Mouse (Mus musculus): ENCODE data around the gene Nrde2. TPM values are rescaled to one million over a fixed set of nuclear protein-coding genes. Genes with fewer than 3 reads are reported as not detected.

Gene Nrde2
- total RNA-seq, 2 experiments from 2014 or later = 10.4 to 36.1 TPM

- no peak for ATAC-seq (replicated peaks; ENCODE audit: low FRiP score, low TSS enrichment, poor library complexity, severe bottlenecking)
Observed at GRCm38 (mm10) chr12:100128961-100129360, 30.5 kb downstream of the Nrde2 start.

- no peak for ATAC-seq (replicated peaks; ENCODE audit: low FRiP score, low TSS enrichment, poor library complexity, severe bottlenecking)
Observed at GRCm38 (mm10) chr12:100128522-100128921, 30.9 kb downstream of the Nrde2 start.

- no peak for ATAC-seq (replicated peaks; ENCODE audit: low FRiP score, low TSS enrichment, poor library complexity, severe bottlenecking)
Observed at GRCm38 (mm10) chr12:100127866-100128480, 31.5 kb downstream of the Nrde2 start.

- ATAC-seq (replicated peaks; ENCODE audit: low FRiP score, low TSS enrichment, poor library complexity, severe bottlenecking) = no peak
Observed at GRCm38 (mm10) chr12:100126968-100127865, 32.2 kb downstream of the Nrde2 start.

GRCm38 (mm10) chr12:100124913-100125798 is 34.3 kb downstream of the Nrde2 start:
- 0 out of 2 replicates have a peak, but pooled peaks have one; percentile 46 for ATAC-seq (replicated peaks; ENCODE audit: low FRiP score, low TSS enrichment, poor library complexity, severe bottlenecking)

- no peak for ATAC-seq (replicated peaks; ENCODE audit: low FRiP score, low TSS enrichment, poor library complexity, severe bottlenecking)
Observed at GRCm38 (mm10) chr12:100123476-100123875, 36.0 kb downstream of the Nrde2 start.

GRCm38 (mm10) chr12:100122921-100123381 is 36.5 kb downstream of the Nrde2 start:
- ATAC-seq (replicated peaks; ENCODE audit: low FRiP score, low TSS enrichment, poor library complexity, severe bottlenecking) = no peak

GRCm38 (mm10) chr12:100115982-100116381 is 43.5 kb downstream of the Nrde2 start:
- no peak for ATAC-seq (replicated peaks; ENCODE audit: low FRiP score, low TSS enrichment, poor library complexity, severe bottlenecking)

- peak; percentile 90 for ATAC-seq (replicated peaks; ENCODE audit: low FRiP score, low TSS enrichment, poor library complexity, severe bottlenecking)
Observed at GRCm38 (mm10) chr12:100109986-100110696, 49.3 kb downstream of the Nrde2 start, which contains the start of gene Psmc1. Gene Psmc1 (plus strand): TSS chr12:100110154.

- ATAC-seq (replicated peaks; ENCODE audit: low FRiP score, low TSS enrichment, poor library complexity, severe bottlenecking) = no peak
Observed at GRCm38 (mm10) chr12:100107436-100107835, 52.0 kb downstream of the Nrde2 start.

GRCm38 (mm10) chr12:100106275-100106895 is 53.1 kb downstream of the Nrde2 start:
- ATAC-seq (replicated peaks; ENCODE audit: low FRiP score, low TSS enrichment, poor library complexity, severe bottlenecking) = 0 out of 2 replicates have a peak, but pooled peaks have one; percentile 29

- no peak for ATAC-seq (replicated peaks; ENCODE audit: low FRiP score, low TSS enrichment, poor library complexity, severe bottlenecking)
Observed at GRCm38 (mm10) chr12:100104530-100104929, 54.9 kb downstream of the Nrde2 start.

GRCm38 (mm10) chr12:100101651-100102050 is 57.8 kb downstream of the Nrde2 start:
- ATAC-seq (replicated peaks; ENCODE audit: low FRiP score, low TSS enrichment, poor library complexity, severe bottlenecking) = no peak

- no peak for ATAC-seq (replicated peaks; ENCODE audit: low FRiP score, low TSS enrichment, poor library complexity, severe bottlenecking)
Observed at GRCm38 (mm10) chr12:100100707-100101030, 58.8 kb downstream of the Nrde2 start.

GRCm38 (mm10) chr12:100099971-100100706 is 59.3 kb downstream of the Nrde2 start:
- 0 out of 2 replicates have a peak, but pooled peaks have one; percentile 34 for ATAC-seq (replicated peaks; ENCODE audit: low FRiP score, low TSS enrichment, poor library complexity, severe bottlenecking)

- no peak for ATAC-seq (replicated peaks; ENCODE audit: low FRiP score, low TSS enrichment, poor library complexity, severe bottlenecking)
Observed at GRCm38 (mm10) chr12:100093046-100093445, 66.4 kb downstream of the Nrde2 start.

- no peak for ATAC-seq (replicated peaks; ENCODE audit: low FRiP score, low TSS enrichment, poor library complexity, severe bottlenecking)
Observed at GRCm38 (mm10) chr12:100090750-100091149, 68.7 kb downstream of the Nrde2 start.

GRCm38 (mm10) chr12:100089265-100089664 is 70.2 kb downstream of the Nrde2 start:
- no peak for ATAC-seq (replicated peaks; ENCODE audit: low FRiP score, low TSS enrichment, poor library complexity, severe bottlenecking)
